Mouse (Mus musculus) ES-Bruce4 (cell line): ENCODE results near the gene Stpg4.

Source experiments
- EP300 ChIP-seq: IDR thresholded peaks from 2 replicates; pipeline ENCODE4 v1.6.1; 2011; ENCODE audit warnings: low read depth, low read length; ENCODE audit not compliant: insufficient read depth
- POLR2A ChIP-seq: IDR thresholded peaks from one replicate; pipeline ENCODE4 v1.8.1; 2011; ENCODE audit warnings: low read length; ENCODE audit not compliant: insufficient read depth

GRCm38 (mm10) chr17:87372189-87372588, 55.4 kb downstream of the Stpg4 start:
- no peak for TF ChIP-seq EP300
- no peak for TF ChIP-seq POLR2A
